28 mouse cellular contexts compared by ENCODE assay signal in genomic region chr13:34336895-34337294, GRCm38 (mm10). TPM values are rescaled to one million over a fixed set of nuclear protein-coding genes. Genes with fewer than 3 reads are reported as not detected.
DNase-seq lines count a peak whose midpoint lies in the region; ATAC-seq and TF ChIP-seq lines count a peak whose summit lies in the region.
"Had no signal": no experiment of that assay in that cellular context is flagged by ENCODE, and none has a peak within 500 bp of the region (broad histone marks: within the 10 kb centered on the region; RNA-seq: fewer than 3 reads in every experiment).

No protein-coding gene starts in this region.

- no peak for TF ChIP-seq EP300 in MEL (IDR thresholded peaks at IDR 0.05; ENCODE audit: low read depth in 1 of 2, low read length in 2 of 2)
- no peak for TF ChIP-seq EP300 in liver, embryonic 14.5 days (IDR thresholded peaks at IDR 0.05; ENCODE audit: low read depth)

- H3K79me2 ChIP-seq in MEL (ENCODE audit: control insufficient read depth, insufficient read depth, low read length, poor library complexity), result peaks cover 74% of the 10 kb centered on the region

- H3K9ac ChIP-seq in MEL (ENCODE audit: control insufficient read depth, low read depth, low read length, poor library complexity, severe bottlenecking), result no peak overlapping the region
- no peak overlapping the region for H3K9ac ChIP-seq in liver, embryonic 14.5 days (replicated peaks)
- H3K9ac ChIP-seq: intestine, embryonic 15.5 days; limb, embryonic 13.5 days; midbrain, embryonic 12.5 days; neural tube, embryonic 13.5 days had no signal

- no peaks in the 10 kb centered on the region for H3K27me3 ChIP-seq in MEL (ENCODE audit: control insufficient read depth in 1 of 2, insufficient read depth in 2 of 2, low read length in 2 of 2)
- H3K27me3 ChIP-seq in liver, embryonic 14.5 days (ENCODE audit: control insufficient read depth, insufficient read depth, low read length), result no peaks in the 10 kb centered on the region
- H3K27me3 ChIP-seq: CH12.LX; intestine, embryonic 15.5 days; midbrain, embryonic 12.5 days; neural tube, embryonic 13.5 days; Patski had no signal

- H3K4me2 ChIP-seq in liver, embryonic 14.5 days (ENCODE audit: low read depth), result peak overlapping the region; percentile 21
- H3K4me2 ChIP-seq: intestine, embryonic 15.5 days; limb, embryonic 13.5 days; midbrain, embryonic 12.5 days; neural tube, embryonic 13.5 days had no signal

- peak; percentile 34 for TF ChIP-seq CTCF in left cerebral cortex, adult 2 months (IDR thresholded peaks at IDR 0.05)
- TF ChIP-seq CTCF in MEL (IDR thresholded peaks at IDR 0.05 in 2 of 3, conservative IDR thresholded peaks at IDR 0.05 in 1 of 3; ENCODE audit: control insufficient read depth in 1 of 3, insufficient read depth in 1 of 3, low read depth in 2 of 3, low read length in 3 of 3, poor library complexity in 1 of 3, severe bottlenecking in 1 of 3), result no peak
- TF ChIP-seq CTCF in liver, embryonic 14.5 days (IDR thresholded peaks at IDR 0.05; ENCODE audit: low read depth), result no peak

- peaks cover 46 to 48% of the 10 kb centered on the region in 2 experiments for H3K4me1 ChIP-seq in MEL (ENCODE audit: control insufficient read depth in 1 of 2, insufficient read depth in 2 of 2, low read length in 2 of 2)
- H3K4me1 ChIP-seq in liver, embryonic 14.5 days (replicated peaks; ENCODE audit: control insufficient read depth in 2 of 2, insufficient read depth in 2 of 2, low read length in 1 of 2), result peaks cover 65 to 68% of the 10 kb centered on the region in 2 experiments
- H3K4me1 ChIP-seq: limb, embryonic 13.5 days had no signal

- no peaks in the 10 kb centered on the region for H3K9me3 ChIP-seq in MEL (replicated peaks; ENCODE audit: insufficient read depth, low read length)
- no peaks in the 10 kb centered on the region for H3K9me3 ChIP-seq in liver, embryonic 14.5 days (ENCODE audit: control insufficient read depth, low read length)
- H3K9me3 ChIP-seq: hindbrain, embryonic 10.5 days; intestine, embryonic 15.5 days; limb, embryonic 13.5 days; midbrain, embryonic 12.5 days; neural tube, embryonic 13.5 days had no signal

- no peak overlapping the region for H3K4me3 ChIP-seq in left cerebral cortex, adult 2 months
- no peak overlapping the region for H3K4me3 ChIP-seq in MEL (ENCODE audit: control insufficient read depth in 1 of 2, insufficient read depth in 1 of 2, low read depth in 2 of 2, low read length in 2 of 2)
- no peak overlapping the region for H3K4me3 ChIP-seq in liver, embryonic 14.5 days (ENCODE audit: insufficient read depth in 1 of 2, low read depth in 2 of 2, low read length in 2 of 2)
- H3K4me3 ChIP-seq: gastrocnemius, adult 2 months; heart, adult 2 months; hindbrain, embryonic 10.5 days; intestine, embryonic 15.5 days; limb, embryonic 13.5 days; midbrain, embryonic 12.5 days; neural tube, embryonic 13.5 days had no signal

- DNase-seq in left cerebral cortex, adult 2 months (ENCODE audit: extremely low spot score in 1 of 2, low spot score in 2 of 2), result no peak
- DNase-seq in left cerebral cortex, postnatal 4 days, result no peak
- DNase-seq in MEL (ENCODE audit: low read depth, low spot score) (no peak), NIH3T3 (ENCODE audit: low read depth) (peak; percentile 31)
- DNase-seq in liver, embryonic 14.5 days (ENCODE audit: low read depth in 3 of 3, low spot score in 3 of 3), result no peak
- DNase-seq in spleen, adult 18-20 months, result no peak
- no peak for DNase-seq in B cell, adult 2 months
- DNase-seq: adrenal gland, postnatal 14 days; cerebellum, adult 11-12 months; cerebellum, adult 9-11 months; gastrocnemius, adult 2 months; heart, adult 2 months; heart, postnatal 14 days; kidney, adult 8-10 months; layer of hippocampus, adult 9-11 months; lung, adult 2 months; lung, postnatal 14 days; thymus, postnatal 4 days had no signal

- ATAC-seq in liver, embryonic 14.5 days (ENCODE audit: insufficient read depth), result no peak
- ATAC-seq: forebrain, embryonic 14.5 days; hindbrain, embryonic 16.5 days; intestine, embryonic 15.5 days; Patski had no signal

- TF ChIP-seq POLR2A in MEL (IDR thresholded peaks at IDR 0.05; ENCODE audit: control insufficient read depth in 1 of 2, insufficient read depth in 1 of 2, low read depth in 1 of 2, low read length in 2 of 2, poor library complexity in 1 of 2), result no peak

- intact Hi-C loops in left cerebral cortex, adult 2 months (cut with DNase I), result no loop called here
- intact Hi-C loops in left cerebral cortex, postnatal 4 days (cut with DNase I), result no loop called here

- no peak for TF ChIP-seq RAD21 in MEL (IDR thresholded peaks at IDR 0.05; ENCODE audit: low read depth, low read length)

- 88% methylated on average over 1 of the region's 1 CpGs for WGBS in liver, embryonic 14.5 days (ENCODE audit: insufficient replicate concordance)

- H3K27ac ChIP-seq in left cerebral cortex, adult 2 months, result no peak overlapping the region
- no peak overlapping the region for H3K27ac ChIP-seq in MEL (ENCODE audit: control insufficient read depth, low read depth, low read length)
- H3K27ac ChIP-seq in liver, embryonic 14.5 days, result peak overlapping the region; percentile 20; the same call in 1 of the 2 replicates
- H3K27ac ChIP-seq: gastrocnemius, adult 2 months; heart, adult 2 months; hindbrain, embryonic 10.5 days; intestine, embryonic 15.5 days; kidney, postnatal 0 days; limb, embryonic 13.5 days; midbrain, embryonic 12.5 days; neural tube, embryonic 13.5 days had no signal

- peaks cover 25 to 48% of the 10 kb centered on the region in 2 experiments for H3K36me3 ChIP-seq in MEL (ENCODE audit: control insufficient read depth in 1 of 2, insufficient read depth in 2 of 2, low read length in 2 of 2)
- H3K36me3 ChIP-seq in liver, embryonic 14.5 days (replicated peaks; ENCODE audit: control insufficient read depth, insufficient read depth, low read depth), result peaks cover 53% of the 10 kb centered on the region
- H3K36me3 ChIP-seq: intestine, embryonic 15.5 days; limb, embryonic 13.5 days had no signal

TF ChIP-seq in MEL, 35 proteins besides CTCF, POLR2A, EP300 and RAD21:
- TF ChIP-seq E2F4 (IDR thresholded peaks at IDR 0.05; ENCODE audit: borderline replicate concordance, low read depth, low read length) (no peak), ZNF384 (IDR thresholded peaks at IDR 0.05; ENCODE audit: low read depth, low read length) (0 out of 2 replicates have a peak, but pooled peaks have one; percentile 32)

RNA-seq across cellular contexts. Expression of gene Slc22a23, which starts 8.1 kb away (rescaled TPM):
- 10 to 100 TPM; 52.4 to 55.5 TPM for total RNA-seq in left cerebral cortex, adult 2 months (2021)
- 10 to 100 TPM; 78.6 to 83.1 TPM for total RNA-seq in left cerebral cortex, postnatal 4 days (2021)
- 20.0 and 22.2 TPM in 2 replicates for total RNA-seq in MEL (2012; rRNA removed)
- 10 to 100 TPM in 1 of 2 experiments, not detected in 1; 24.3 TPM for polyA plus RNA-seq in MEL (2012; ENCODE audit: insufficient read depth in 1 of 2, insufficient read length in 2 of 2, low read depth in 1 of 2, low replicate concordance in 2 of 2, missing spikeins in 1 of 2)
- polyA plus RNA-seq in liver, embryonic 14.5 days (2012; rRNA removed), result 21.4 and 24.4 TPM in 2 replicates
- polyA plus RNA-seq in liver, embryonic 14.5 days (2014; fragmentation: Nextera tagmentation; extraction: Ambion mirVana), result 9.3 and 11.9 TPM in 2 replicates
